Mouse (Mus musculus) heart, postnatal 0 days (tissue): Measurements from ENCODE around the gene Mgat4b.

ENCODE experiments used
- CTCF ChIP-seq: IDR thresholded peaks from 2 replicates; pipeline ENCODE4 v1.5.1; 2016; ENCODE audit warnings: antibody characterized with exemption, control low read depth, low read depth
- EP300 ChIP-seq: IDR thresholded peaks from 2 replicates; pipeline ENCODE4 v1.6.1; 2016; ENCODE audit warnings: antibody characterized with exemption, low read depth

DNA sequence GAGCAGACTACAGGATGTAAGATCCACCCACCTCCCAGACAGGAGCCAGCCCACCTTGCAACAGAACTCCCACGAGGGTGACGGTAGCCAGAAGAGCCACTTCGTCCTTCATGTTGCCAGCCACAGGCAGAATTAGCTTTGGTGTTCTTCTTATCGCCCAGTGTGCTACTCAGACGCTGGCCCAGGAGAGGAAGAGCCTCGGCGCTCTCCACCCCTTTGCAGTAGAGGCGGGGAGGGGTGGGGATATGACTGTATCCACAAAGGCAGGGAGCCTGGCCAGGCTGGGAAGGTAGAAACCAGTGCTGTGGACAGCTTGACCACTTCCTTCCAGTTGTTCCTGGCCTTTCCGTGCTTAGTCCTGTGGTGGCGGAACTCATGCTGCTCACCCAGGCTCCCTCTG is 27.6 kb downstream of the Mgat4b start, which contains the start of gene Ltc4s:
- TF ChIP-seq CTCF (no peak), EP300 (no peak)
